Mouse (Mus musculus): ENCODE results near the gene Gtf3c1. TPM values are rescaled to one million over a fixed set of nuclear protein-coding genes. Genes with fewer than 3 reads are reported as not detected.

Gene Gtf3c1
- polyA plus RNA-seq, 1 experiment from 2014 or later: 24.0 TPM

DNA sequence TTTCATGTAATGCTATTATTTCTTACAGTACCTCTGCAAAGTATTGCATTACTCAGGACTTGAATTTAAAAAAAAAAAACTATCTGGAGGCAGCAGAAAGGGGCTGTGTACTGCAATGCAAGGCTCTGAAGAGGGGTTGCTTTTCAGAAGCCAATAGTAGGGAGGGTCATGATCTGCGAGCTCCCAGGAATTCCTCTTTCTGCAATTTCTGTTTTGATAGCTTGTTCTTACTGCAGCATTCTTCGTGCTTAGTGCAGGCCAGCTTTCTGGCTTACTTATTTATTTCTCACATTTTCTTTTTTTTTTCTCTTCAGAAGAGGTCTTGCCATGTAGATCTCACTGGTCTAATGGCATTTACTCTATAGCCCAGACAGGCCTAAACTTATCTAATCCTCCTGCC is 32.9 kb upstream of the Gtf3c1 start:
- no peaks in the 10 kb centered on the region for H3K9me3 ChIP-seq (replicated peaks; ENCODE audit: control insufficient read depth, low read length)
- H3K27ac ChIP-seq (ENCODE audit: low read length): no peak overlapping the region
- H3K4me2 ChIP-seq (ENCODE audit: low read depth, low read length): no peak overlapping the region
- no peaks in the 10 kb centered on the region for H3K36me3 ChIP-seq (ENCODE audit: control insufficient read depth, insufficient read depth, low read length)
- no peak overlapping the region for H3K9ac ChIP-seq (ENCODE audit: low read length)
- WGBS: 69% methylated on average over 2 of the region's 2 CpGs
- no peak overlapping the region for H3K4me3 ChIP-seq (replicated peaks; ENCODE audit: low read length)
- no peaks in the 10 kb centered on the region for H3K27me3 ChIP-seq (ENCODE audit: control insufficient read depth, insufficient read depth, low read length)
- no peak for ATAC-seq (ENCODE audit: insufficient read depth, low FRiP score)
- H3K4me1 ChIP-seq (ENCODE audit: control insufficient read depth, insufficient read depth, low read length): no peaks in the 10 kb centered on the region

GRCm38 (mm10) chr7:125736366-125737015 is 28.9 kb upstream of the Gtf3c1 start:
- Histone ChIP-seq H3K27me3 (ENCODE audit: control insufficient read depth, insufficient read depth, low read length) (no peaks in the 10 kb centered on the region), H3K9ac (ENCODE audit: low read length) (no peak overlapping the region), H3K27ac (ENCODE audit: low read length) (no peak overlapping the region), H3K4me2 (ENCODE audit: low read depth, low read length) (no peak overlapping the region), H3K4me3 (replicated peaks; ENCODE audit: low read length) (no peak overlapping the region), H3K4me1 (ENCODE audit: control insufficient read depth, insufficient read depth, low read length) (no peaks in the 10 kb centered on the region), H3K36me3 (ENCODE audit: control insufficient read depth, insufficient read depth, low read length) (no peaks in the 10 kb centered on the region), H3K9me3 (replicated peaks; ENCODE audit: control insufficient read depth, low read length) (no peaks in the 10 kb centered on the region)
- WGBS: 84% methylated on average over 4 of the region's 4 CpGs
- ATAC-seq (ENCODE audit: insufficient read depth, low FRiP score): no peak

DNA sequence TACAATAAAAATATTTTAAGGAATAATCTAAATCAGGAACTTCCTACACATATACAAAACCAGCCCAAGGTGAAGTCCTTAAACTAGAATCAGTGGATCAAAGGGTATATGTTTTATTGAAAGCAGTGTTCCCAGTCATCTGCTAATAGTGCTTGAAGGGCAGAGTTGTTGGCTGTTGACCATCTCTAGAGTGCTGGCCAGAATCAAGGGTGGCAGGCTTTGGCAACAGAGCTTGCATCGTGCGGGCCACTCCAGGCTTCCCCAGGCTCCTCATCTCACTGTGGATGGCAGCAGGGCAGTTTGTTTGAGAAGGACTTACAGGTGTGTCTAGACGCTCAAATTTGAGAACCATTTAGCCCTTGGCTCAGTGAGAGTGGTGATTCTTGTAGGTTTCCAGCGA is 26.2 kb upstream of the Gtf3c1 start:
- no peak for ATAC-seq (ENCODE audit: insufficient read depth, low FRiP score)
- Histone ChIP-seq H3K4me1 (ENCODE audit: control insufficient read depth, insufficient read depth, low read length) (no peaks in the 10 kb centered on the region), H3K27ac (ENCODE audit: low read length) (no peak overlapping the region), H3K9me3 (replicated peaks; ENCODE audit: control insufficient read depth, low read length) (no peaks in the 10 kb centered on the region), H3K4me3 (replicated peaks; ENCODE audit: low read length) (no peak overlapping the region), H3K4me2 (ENCODE audit: low read depth, low read length) (no peak overlapping the region), H3K27me3 (ENCODE audit: control insufficient read depth, insufficient read depth, low read length) (no peaks in the 10 kb centered on the region), H3K9ac (ENCODE audit: low read length) (no peak overlapping the region), H3K36me3 (ENCODE audit: control insufficient read depth, insufficient read depth, low read length) (no peaks in the 10 kb centered on the region)
- 95% methylated on average over 4 of the region's 4 CpGs for WGBS

DNA sequence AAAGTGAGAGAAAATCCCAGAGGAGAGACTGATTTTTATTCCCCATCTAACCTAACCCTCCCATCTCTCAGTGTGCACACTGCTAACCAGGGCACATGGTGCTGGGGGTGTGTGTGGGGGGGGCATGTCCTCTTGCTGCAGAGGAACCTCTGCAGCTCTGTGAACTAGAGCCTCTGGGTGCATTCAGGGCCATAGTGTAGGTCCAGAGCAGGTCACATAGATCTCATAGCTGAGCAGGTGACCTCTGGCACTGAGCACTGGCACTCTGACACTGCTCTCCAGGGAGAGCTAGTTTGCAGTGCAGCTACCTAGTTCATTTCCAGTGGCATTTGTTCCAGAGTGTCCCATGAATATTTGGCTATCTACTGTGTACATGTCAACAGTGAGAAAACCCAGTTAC is 24.1 kb upstream of the Gtf3c1 start:
- ATAC-seq (ENCODE audit: insufficient read depth, low FRiP score): no peak

GRCm38 (mm10) chr7:125723189-125723972 is 15.8 kb upstream of the Gtf3c1 start:
- 59% methylated on average over 5 of the region's 5 CpGs for WGBS
- no peaks in the 10 kb centered on the region for H3K27me3 ChIP-seq (ENCODE audit: control insufficient read depth, insufficient read depth, low read length)
- H3K4me1 ChIP-seq (ENCODE audit: control insufficient read depth, insufficient read depth, low read length): peaks cover 3% of the 10 kb centered on the region; the same call in 1 of the 2 replicates
- no peak overlapping the region for H3K4me2 ChIP-seq (ENCODE audit: low read depth, low read length)
- H3K36me3 ChIP-seq (ENCODE audit: control insufficient read depth, insufficient read depth, low read length): no peaks in the 10 kb centered on the region
- no peak overlapping the region for H3K27ac ChIP-seq (ENCODE audit: low read length)
- no peak overlapping the region for H3K4me3 ChIP-seq (replicated peaks; ENCODE audit: low read length)
- no peak overlapping the region for H3K9ac ChIP-seq (ENCODE audit: low read length)
- no peak for ATAC-seq (ENCODE audit: insufficient read depth, low FRiP score)
- H3K9me3 ChIP-seq (replicated peaks; ENCODE audit: control insufficient read depth, low read length): no peaks in the 10 kb centered on the region

More for the DNA sequence above, 24.1 kb upstream of the Gtf3c1 start:
- H3K9ac ChIP-seq (ENCODE audit: low read length): no peak overlapping the region
- no peak overlapping the region for H3K27ac ChIP-seq (ENCODE audit: low read length)
- H3K4me2 ChIP-seq (ENCODE audit: low read depth, low read length): no peak overlapping the region
- H3K36me3 ChIP-seq (ENCODE audit: control insufficient read depth, insufficient read depth, low read length): no peaks in the 10 kb centered on the region
- no peak overlapping the region for H3K4me3 ChIP-seq (replicated peaks; ENCODE audit: low read length)
- H3K4me1 ChIP-seq (ENCODE audit: control insufficient read depth, insufficient read depth, low read length): no peaks in the 10 kb centered on the region
- no peaks in the 10 kb centered on the region for H3K27me3 ChIP-seq (ENCODE audit: control insufficient read depth, insufficient read depth, low read length)
- H3K9me3 ChIP-seq (replicated peaks; ENCODE audit: control insufficient read depth, low read length): no peaks in the 10 kb centered on the region

GRCm38 (mm10) chr7:125722127-125722526 is 14.5 kb upstream of the Gtf3c1 start:
- H3K4me1 ChIP-seq (ENCODE audit: control insufficient read depth, insufficient read depth, low read length): peaks cover 3% of the 10 kb centered on the region; the same call in 1 of the 2 replicates
- no peaks in the 10 kb centered on the region for H3K27me3 ChIP-seq (ENCODE audit: control insufficient read depth, insufficient read depth, low read length)
- no peak overlapping the region for H3K4me2 ChIP-seq (ENCODE audit: low read depth, low read length)
- H3K4me3 ChIP-seq (replicated peaks; ENCODE audit: low read length): no peak overlapping the region
- no peak for ATAC-seq (ENCODE audit: insufficient read depth, low FRiP score)
- H3K27ac ChIP-seq (ENCODE audit: low read length): no peak overlapping the region
- no peak overlapping the region for H3K9ac ChIP-seq (ENCODE audit: low read length)
- H3K9me3 ChIP-seq (replicated peaks; ENCODE audit: control insufficient read depth, low read length): no peaks in the 10 kb centered on the region
- H3K36me3 ChIP-seq (ENCODE audit: control insufficient read depth, insufficient read depth, low read length): no peaks in the 10 kb centered on the region

DNA sequence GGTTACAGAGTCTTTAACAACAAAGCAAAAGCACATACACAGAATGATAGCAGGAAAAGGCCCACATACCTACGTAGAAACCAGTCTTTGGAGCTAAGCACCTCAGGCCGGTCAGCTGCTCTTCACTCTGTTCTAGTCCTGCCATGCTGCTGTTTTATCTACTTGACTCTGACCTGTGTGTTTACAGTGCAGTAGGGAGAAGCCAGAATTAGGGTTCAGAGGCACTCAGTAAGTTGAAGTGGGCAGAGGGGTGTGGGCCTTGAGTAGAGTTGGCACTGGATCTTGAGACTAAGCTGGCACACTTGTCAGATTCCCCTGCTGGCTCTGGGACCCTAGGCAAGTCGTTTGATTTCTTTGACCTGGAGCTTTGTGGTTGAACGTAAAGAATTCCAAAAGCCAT is 13.5 kb upstream of the Gtf3c1 start:
- Histone ChIP-seq H3K4me1 (ENCODE audit: control insufficient read depth, insufficient read depth, low read length) (peaks cover 7% of the 10 kb centered on the region; the same call in 1 of the 2 replicates), H3K27ac (ENCODE audit: low read length) (no peak overlapping the region), H3K4me3 (replicated peaks; ENCODE audit: low read length) (no peak overlapping the region), H3K9ac (ENCODE audit: low read length) (no peak overlapping the region), H3K9me3 (replicated peaks; ENCODE audit: control insufficient read depth, low read length) (no peaks in the 10 kb centered on the region), H3K36me3 (ENCODE audit: control insufficient read depth, insufficient read depth, low read length) (no peaks in the 10 kb centered on the region), H3K27me3 (ENCODE audit: control insufficient read depth, insufficient read depth, low read length) (no peaks in the 10 kb centered on the region), H3K4me2 (ENCODE audit: low read depth, low read length) (no peak overlapping the region)
- 67% methylated on average over 4 of the region's 4 CpGs for WGBS
- ATAC-seq (ENCODE audit: insufficient read depth, low FRiP score): no peak

GRCm38 (mm10) chr7:125720370-125720769 is 12.8 kb upstream of the Gtf3c1 start:
- Histone ChIP-seq H3K36me3 (ENCODE audit: control insufficient read depth, insufficient read depth, low read length) (no peaks in the 10 kb centered on the region), H3K4me3 (replicated peaks; ENCODE audit: low read length) (no peak overlapping the region), H3K4me1 (ENCODE audit: control insufficient read depth, insufficient read depth, low read length) (peaks cover 7% of the 10 kb centered on the region; the same call in 1 of the 2 replicates), H3K4me2 (ENCODE audit: low read depth, low read length) (no peak overlapping the region), H3K9me3 (replicated peaks; ENCODE audit: control insufficient read depth, low read length) (no peaks in the 10 kb centered on the region), H3K27ac (ENCODE audit: low read length) (no peak overlapping the region), H3K9ac (ENCODE audit: low read length) (no peak overlapping the region), H3K27me3 (ENCODE audit: control insufficient read depth, insufficient read depth, low read length) (no peaks in the 10 kb centered on the region)
- no peak for ATAC-seq (ENCODE audit: insufficient read depth, low FRiP score)
- WGBS: 59% methylated on average over 5 of the region's 5 CpGs

DNA sequence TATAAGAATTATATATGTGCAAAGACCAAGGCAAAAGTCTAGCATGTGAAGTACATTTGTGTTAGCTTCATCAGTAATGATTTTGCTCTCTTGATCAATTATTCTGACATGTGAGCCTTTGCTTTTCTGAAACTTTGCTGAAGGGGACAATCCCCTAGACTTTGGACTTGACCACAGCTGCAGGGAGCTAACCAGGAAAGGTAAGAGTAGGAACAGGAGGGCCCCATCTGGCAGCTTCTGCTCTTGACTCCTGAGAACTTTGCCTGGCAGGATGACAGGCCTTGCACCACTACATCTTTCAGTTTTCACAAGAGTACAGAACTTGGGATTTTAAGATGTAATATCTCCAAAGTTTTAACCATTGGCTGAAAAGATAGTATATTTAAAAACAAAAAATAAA is 10.0 kb upstream of the Gtf3c1 start:
- Histone ChIP-seq H3K4me3 (replicated peaks; ENCODE audit: low read length) (no peak overlapping the region), H3K36me3 (ENCODE audit: control insufficient read depth, insufficient read depth, low read length) (no peaks in the 10 kb centered on the region), H3K9me3 (replicated peaks; ENCODE audit: control insufficient read depth, low read length) (no peaks in the 10 kb centered on the region), H3K4me1 (ENCODE audit: control insufficient read depth, insufficient read depth, low read length) (peaks cover 7% of the 10 kb centered on the region; the same call in 1 of the 2 replicates), H3K27me3 (ENCODE audit: control insufficient read depth, insufficient read depth, low read length) (no peaks in the 10 kb centered on the region), H3K27ac (ENCODE audit: low read length) (no peak overlapping the region), H3K4me2 (ENCODE audit: low read depth, low read length) (no peak overlapping the region), H3K9ac (ENCODE audit: low read length) (no peak overlapping the region)
- ATAC-seq (ENCODE audit: insufficient read depth, low FRiP score): no peak
